Mouse (Mus musculus) liver, adult 2 months (tissue): ENCODE results near the gene Ykt6.

Experiments used
- CTCF ChIP-seq: fragments of 200-500 bp; IDR thresholded peaks from 2 replicates; pipeline ENCODE4 v1.5.1; 2011; ENCODE audit warnings: low read depth, low read length, control low read depth
- POLR2A ChIP-seq: fragments of 200-500 bp; IDR thresholded peaks from 2 replicates; pipeline ENCODE4 v1.6.1; 2011; ENCODE audit warnings: low read length, control low read depth; ENCODE audit not compliant: insufficient read depth; ENCODE audit errors: extremely low read depth

DNA sequence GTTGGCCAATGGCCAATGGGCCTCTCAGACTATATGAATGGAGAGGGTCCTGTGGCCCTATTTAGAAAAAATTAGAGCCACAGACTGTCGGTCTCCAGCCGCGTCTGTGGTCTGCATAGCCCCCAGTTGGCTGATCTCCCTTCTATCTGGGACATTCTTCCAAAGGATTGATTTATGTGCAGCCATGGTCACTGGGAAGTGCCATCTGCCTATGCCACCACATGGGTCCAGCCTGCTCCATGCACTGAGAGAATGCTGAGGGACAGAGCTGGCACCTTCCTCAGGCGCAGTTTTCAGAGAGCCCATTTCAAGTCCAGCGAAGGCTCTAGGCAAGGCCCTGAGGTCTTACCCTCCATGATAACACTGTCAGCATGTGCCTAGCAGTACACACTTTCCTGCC, 38.7 kb downstream of the Ykt6 start:
- TF ChIP-seq CTCF (no peak), POLR2A (no peak)
